10 mouse cellular contexts compared by ENCODE assay signal in genomic region chr2:140669081-140669480, GRCm38 (mm10). TPM values are rescaled to one million over a fixed set of nuclear protein-coding genes. Genes with fewer than 3 reads are reported as not detected.
DNase-seq lines count a peak whose midpoint lies in the region; ATAC-seq and TF ChIP-seq lines count a peak whose summit lies in the region.
"Had no signal": no experiment of that assay in that cellular context is flagged by ENCODE, and none has a peak within 500 bp of the region (broad histone marks: within the 10 kb centered on the region; RNA-seq: fewer than 3 reads in every experiment).

No protein-coding gene starts in this region.

- peak overlapping the region; percentile 34 for H3K4me2 ChIP-seq in neural tube, embryonic 11.5 days (ENCODE audit: low read depth)

- peaks cover 19% of the 10 kb centered on the region for H3K4me1 ChIP-seq in neural tube, embryonic 11.5 days (ENCODE audit: control insufficient read depth, insufficient read depth, low read length)
- H3K4me1 ChIP-seq in midbrain, embryonic 10.5 days, result peaks cover 48% of the 10 kb centered on the region

- H3K36me3 ChIP-seq in neural tube, embryonic 11.5 days (ENCODE audit: control insufficient read depth, insufficient read depth, low read length), result no peaks in the 10 kb centered on the region
- peaks cover 9% of the 10 kb centered on the region; the same call in 1 of the 2 replicates for H3K36me3 ChIP-seq in midbrain, embryonic 10.5 days

- H3K4me3 ChIP-seq in gastrocnemius, adult 2 months, result peak overlapping the region; percentile 23
- peak overlapping the region; percentile 17 for H3K4me3 ChIP-seq in neural tube, embryonic 11.5 days (ENCODE audit: low read depth, low read length)
- peak overlapping the region; percentile 66 for H3K4me3 ChIP-seq in midbrain, embryonic 10.5 days
- H3K4me3 ChIP-seq: myocyte had no signal

- no peak for ATAC-seq in neural tube, embryonic 11.5 days (ENCODE audit: insufficient read depth, low FRiP score, low TSS enrichment)
- ATAC-seq in megakaryocyte, adult 5-6 weeks (ENCODE audit: poor library complexity, severe bottlenecking), result no peak

- H3K9me3 ChIP-seq in neural tube, embryonic 11.5 days (ENCODE audit: control insufficient read depth, low read length), result no peaks in the 10 kb centered on the region
- no peaks in the 10 kb centered on the region for H3K9me3 ChIP-seq in midbrain, embryonic 10.5 days (replicated peaks)

- intact Hi-C loops in gastrocnemius, adult 2 months (cut with DNase I), result no loop called here
- intact Hi-C loops in gastrocnemius, postnatal 36 days (cut with DNase I), result no loop called here

- 9% methylated on average over 2 of the region's 2 CpGs for WGBS in neural tube, embryonic 11.5 days
- WGBS in midbrain, embryonic 10.5 days, result 25% methylated on average over 2 of the region's 2 CpGs

- no peak for TF ChIP-seq CTCF in gastrocnemius, adult 2 months (IDR thresholded peaks at IDR 0.05)

- no peaks in the 10 kb centered on the region for H3K27me3 ChIP-seq in neural tube, embryonic 11.5 days (ENCODE audit: control insufficient read depth, insufficient read depth, low read length)
- H3K27me3 ChIP-seq in midbrain, embryonic 10.5 days (ENCODE audit: low read depth, poor library complexity, severe bottlenecking), result peaks cover 13% of the 10 kb centered on the region

- no peak overlapping the region for H3K9ac ChIP-seq in neural tube, embryonic 11.5 days (ENCODE audit: low read length)

- DNase-seq in gastrocnemius, adult 2 months, result no peak
- DNase-seq in gastrocnemius, postnatal 36 days, result no peak
- DNase-seq in neural tube, embryonic 11.5 days (ENCODE audit: low spot score), result no peak
- DNase-seq in neural tube, embryonic 10.5 days (ENCODE audit: extremely low spot score, low spot score), result no peak
- DNase-seq in midbrain, embryonic 10.5 days (ENCODE audit: low spot score), result no peak
- DNase-seq in ovary, postnatal 10 days (ENCODE audit: low spot score), result no peak
- DNase-seq in embryo, embryonic 10 days (ENCODE audit: low spot score), result no peak
- DNase-seq: heart, adult 11 months had no signal

- H3K27ac ChIP-seq in gastrocnemius, adult 2 months, result peak overlapping the region; percentile 32
- H3K27ac ChIP-seq in neural tube, embryonic 11.5 days (ENCODE audit: low read depth, low read length), result no peak overlapping the region
- peak overlapping the region; percentile 92 for H3K27ac ChIP-seq in midbrain, embryonic 10.5 days (replicated peaks)

RNA-seq across cellular contexts. Expression of gene Flrt3, which starts 2.2 kb away (rescaled TPM):
- under 1 TPM; 0.23 to 0.33 TPM for total RNA-seq in gastrocnemius, adult 2 months (2021)
- under 1 TPM; 0.26 to 0.35 TPM for total RNA-seq in gastrocnemius, postnatal 36 days (2021)
- 46.3 and 53.4 TPM in 2 replicates for polyA plus RNA-seq in neural tube, embryonic 11.5 days (2014; fragmentation: Nextera tagmentation; extraction: Ambion mirVana)
- 71.3 and 72.2 TPM in 2 replicates for polyA plus RNA-seq in midbrain, embryonic 10.5 days (2016; fragmentation: Nextera tagmentation; extraction: Ambion mirVana)
- not detected in 2 replicates for total RNA-seq in megakaryocyte, adult 5-6 weeks (2015)
- not detected in 2 replicates for total RNA-seq in megakaryocyte, adult 5-6 weeks (2017)
